Mouse (Mus musculus): ENCODE results near the gene Il1b. TPM values are rescaled to one million over a fixed set of nuclear protein-coding genes. Genes with fewer than 3 reads are reported as not detected.

Gene Il1b
- polyA plus RNA-seq, 1 experiment: not detected

DNA sequence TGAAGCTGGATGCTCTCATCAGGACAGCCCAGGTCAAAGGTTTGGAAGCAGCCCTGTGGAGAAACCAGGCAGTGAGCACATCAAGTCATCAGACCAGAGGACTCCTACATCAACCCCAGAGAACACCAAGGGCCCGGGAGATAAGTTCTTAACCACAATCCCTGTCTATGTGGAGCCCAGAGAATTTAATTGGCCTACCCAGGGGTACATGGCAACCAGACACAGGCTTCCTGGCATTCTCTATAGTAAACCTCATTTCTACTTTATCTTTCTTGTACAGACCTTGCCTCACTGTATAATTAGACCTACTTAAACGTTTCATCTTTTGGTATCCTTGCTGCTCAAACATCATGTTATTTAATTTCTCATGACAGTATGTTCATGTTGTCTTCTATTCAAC lies 2.8 kb downstream of the Il1b start:
- Histone ChIP-seq H3K27me3 (ENCODE audit: control insufficient read depth, insufficient read depth, low read length, poor library complexity, severe bottlenecking) (no peaks in the 10 kb centered on the region), H3K27ac (ENCODE audit: insufficient read depth, low read length) (no peak overlapping the region), H3K36me3 (ENCODE audit: control insufficient read depth, insufficient read depth, low read length, poor library complexity, severe bottlenecking) (no peaks in the 10 kb centered on the region), H3K4me3 (ENCODE audit: low read depth, low read length) (no peak overlapping the region), H3K9ac (ENCODE audit: low read depth, poor library complexity, severe bottlenecking) (no peak overlapping the region), H3K4me1 (ENCODE audit: control insufficient read depth, insufficient read depth, low read length) (no peaks in the 10 kb centered on the region), H3K9me3 (replicated peaks; ENCODE audit: control insufficient read depth, insufficient read depth, low read length, poor library complexity, severe bottlenecking) (no peaks in the 10 kb centered on the region)
- TF ChIP-seq EP300 (IDR thresholded peaks at IDR 0.05; ENCODE audit: insufficient read depth, low read depth, low read length): no peak
- TF ChIP-seq CTCF (IDR thresholded peaks at IDR 0.05; ENCODE audit: low read depth, low read length): no peak
- no peak for TF ChIP-seq POLR2A (IDR thresholded peaks at IDR 0.05; ENCODE audit: insufficient read depth, low read length)

DNA sequence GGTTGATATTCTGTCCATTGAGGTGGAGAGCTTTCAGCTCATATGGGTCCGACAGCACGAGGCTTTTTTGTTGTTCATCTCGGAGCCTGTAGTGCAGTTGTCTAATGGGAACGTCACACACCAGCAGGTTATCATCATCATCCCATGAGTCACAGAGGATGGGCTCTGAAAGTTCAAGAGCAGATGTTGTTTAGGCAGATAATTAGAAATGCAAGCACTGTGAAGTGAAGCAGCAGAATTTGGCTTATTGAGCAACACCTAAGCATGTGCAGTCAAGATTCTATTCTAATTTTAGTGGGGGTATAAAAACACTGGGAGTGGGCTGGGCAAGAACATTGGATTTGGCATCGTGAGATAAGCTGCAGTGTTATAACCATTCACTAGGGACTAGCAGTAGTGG lies 3.7 kb downstream of the Il1b start:
- Histone ChIP-seq H3K27me3 (ENCODE audit: control insufficient read depth, insufficient read depth, low read length, poor library complexity, severe bottlenecking) (no peaks in the 10 kb centered on the region), H3K9me3 (replicated peaks; ENCODE audit: control insufficient read depth, insufficient read depth, low read length, poor library complexity, severe bottlenecking) (no peaks in the 10 kb centered on the region), H3K36me3 (ENCODE audit: control insufficient read depth, insufficient read depth, low read length, poor library complexity, severe bottlenecking) (no peaks in the 10 kb centered on the region), H3K4me1 (ENCODE audit: control insufficient read depth, insufficient read depth, low read length) (no peaks in the 10 kb centered on the region), H3K4me3 (ENCODE audit: low read depth, low read length) (no peak overlapping the region), H3K27ac (ENCODE audit: insufficient read depth, low read length) (no peak overlapping the region), H3K9ac (ENCODE audit: low read depth, poor library complexity, severe bottlenecking) (no peak overlapping the region)
- TF ChIP-seq CTCF (IDR thresholded peaks at IDR 0.05; ENCODE audit: low read depth, low read length) (no peak), POLR2A (IDR thresholded peaks at IDR 0.05; ENCODE audit: insufficient read depth, low read length) (no peak), EP300 (IDR thresholded peaks at IDR 0.05; ENCODE audit: insufficient read depth, low read depth, low read length) (no peak)

DNA sequence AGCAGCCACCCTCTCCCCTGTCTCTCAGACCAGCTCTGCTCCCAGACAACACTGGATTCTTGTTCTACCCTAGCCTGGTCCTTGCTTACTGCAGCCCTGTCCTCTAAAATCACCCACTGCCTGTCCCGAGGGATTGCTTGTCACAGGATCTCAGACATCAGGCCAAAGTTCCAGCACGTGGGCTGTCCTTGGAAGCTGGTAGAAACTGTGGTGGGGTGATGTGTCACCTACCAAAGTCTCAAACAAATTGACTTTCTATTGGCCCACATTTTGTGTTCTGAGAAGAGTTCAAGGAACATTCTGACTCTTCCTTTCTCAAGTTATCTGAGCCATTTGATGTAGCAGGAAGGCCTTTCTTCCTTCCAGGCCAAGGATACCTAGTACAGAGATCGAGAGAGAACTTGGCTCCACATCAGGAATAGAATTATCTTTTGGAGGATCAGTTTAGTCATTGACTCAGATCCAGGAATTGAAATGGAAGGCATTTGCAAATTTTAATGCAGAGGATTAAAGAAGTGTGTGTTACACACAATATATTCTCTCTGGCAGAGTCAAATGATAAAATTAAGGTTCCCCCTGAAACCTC lies 9.9 kb downstream of the Il1b start:
- Histone ChIP-seq H3K9ac (ENCODE audit: low read depth, poor library complexity, severe bottlenecking) (no peak overlapping the region), H3K9me3 (replicated peaks; ENCODE audit: control insufficient read depth, insufficient read depth, low read length, poor library complexity, severe bottlenecking) (no peaks in the 10 kb centered on the region; the same call in 1 of the 2 replicates), H3K4me1 (ENCODE audit: control insufficient read depth, insufficient read depth, low read length) (no peaks in the 10 kb centered on the region), H3K27me3 (ENCODE audit: control insufficient read depth, insufficient read depth, low read length, poor library complexity, severe bottlenecking) (no peaks in the 10 kb centered on the region), H3K27ac (ENCODE audit: insufficient read depth, low read length) (no peak overlapping the region), H3K36me3 (ENCODE audit: control insufficient read depth, insufficient read depth, low read length, poor library complexity, severe bottlenecking) (no peaks in the 10 kb centered on the region), H3K4me3 (ENCODE audit: low read depth, low read length) (no peak overlapping the region)
- TF ChIP-seq POLR2A (IDR thresholded peaks at IDR 0.05; ENCODE audit: insufficient read depth, low read length): no peak
- TF ChIP-seq EP300 (IDR thresholded peaks at IDR 0.05; ENCODE audit: insufficient read depth, low read depth, low read length): no peak
- TF ChIP-seq CTCF (IDR thresholded peaks at IDR 0.05; ENCODE audit: low read depth, low read length): no peak

DNA sequence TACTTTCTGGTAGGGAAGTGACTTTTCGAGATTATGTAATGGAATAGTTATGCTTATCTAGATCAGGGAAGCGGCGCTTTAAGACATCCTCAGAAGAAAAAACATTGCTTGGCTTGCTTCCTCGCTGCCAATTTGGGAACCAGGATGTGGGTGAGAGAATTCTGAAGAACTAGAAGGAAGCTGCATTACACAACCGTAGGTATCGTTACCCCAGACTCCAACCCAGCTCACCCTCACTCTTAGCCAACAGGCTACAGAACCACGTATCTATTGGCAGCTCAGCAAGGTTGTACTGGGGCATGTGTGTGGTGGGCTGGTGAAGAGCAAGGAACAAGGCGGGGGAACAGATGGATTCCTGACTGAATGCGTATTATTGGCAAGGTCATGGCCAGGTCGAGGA lies 10.7 kb downstream of the Il1b start:
- Histone ChIP-seq H3K9me3 (replicated peaks; ENCODE audit: control insufficient read depth, insufficient read depth, low read length, poor library complexity, severe bottlenecking) (no peaks in the 10 kb centered on the region; the same call in 1 of the 2 replicates), H3K27me3 (ENCODE audit: control insufficient read depth, insufficient read depth, low read length, poor library complexity, severe bottlenecking) (no peaks in the 10 kb centered on the region), H3K27ac (ENCODE audit: insufficient read depth, low read length) (no peak overlapping the region), H3K36me3 (ENCODE audit: control insufficient read depth, insufficient read depth, low read length, poor library complexity, severe bottlenecking) (no peaks in the 10 kb centered on the region), H3K9ac (ENCODE audit: low read depth, poor library complexity, severe bottlenecking) (no peak overlapping the region), H3K4me3 (ENCODE audit: low read depth, low read length) (no peak overlapping the region), H3K4me1 (ENCODE audit: control insufficient read depth, insufficient read depth, low read length) (no peaks in the 10 kb centered on the region)
- no peak for TF ChIP-seq POLR2A (IDR thresholded peaks at IDR 0.05; ENCODE audit: insufficient read depth, low read length)
- TF ChIP-seq CTCF (IDR thresholded peaks at IDR 0.05; ENCODE audit: low read depth, low read length): no peak
- no peak for TF ChIP-seq EP300 (IDR thresholded peaks at IDR 0.05; ENCODE audit: insufficient read depth, low read depth, low read length)

DNA sequence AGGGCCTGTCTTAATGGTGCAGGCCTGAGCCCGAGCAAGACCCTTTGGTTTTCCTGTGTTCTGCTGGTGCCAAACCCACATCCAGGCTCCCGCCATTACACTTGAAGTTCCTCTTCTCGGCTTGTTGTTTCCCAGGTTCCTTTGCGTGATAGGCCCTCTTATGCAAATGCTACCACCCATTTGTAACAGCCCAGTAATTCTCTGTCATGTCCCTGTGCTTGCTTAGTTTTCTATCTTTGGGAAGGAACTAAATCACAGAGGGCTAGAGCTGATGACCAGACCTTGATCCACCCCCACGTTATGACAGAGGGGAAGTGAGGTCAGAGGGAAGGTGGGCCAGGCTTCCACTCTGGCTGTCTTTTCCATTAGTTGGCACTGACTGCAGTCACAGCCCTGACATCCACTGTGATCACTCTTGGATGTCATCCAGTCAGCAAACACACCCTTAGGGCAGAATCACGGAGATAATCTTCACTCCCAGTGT lies 32.8 kb downstream of the Il1b start:
- H3K27me3 ChIP-seq (ENCODE audit: control insufficient read depth, insufficient read depth, low read length, poor library complexity, severe bottlenecking): no peaks in the 10 kb centered on the region
- H3K9me3 ChIP-seq (replicated peaks; ENCODE audit: control insufficient read depth, insufficient read depth, low read length, poor library complexity, severe bottlenecking): peaks cover 4% of the 10 kb centered on the region
- no peak overlapping the region for H3K27ac ChIP-seq (ENCODE audit: insufficient read depth, low read length)
- no peak overlapping the region for H3K4me3 ChIP-seq (ENCODE audit: low read depth, low read length)
- TF ChIP-seq POLR2A (IDR thresholded peaks at IDR 0.05; ENCODE audit: insufficient read depth, low read length): no peak
- no peak for TF ChIP-seq EP300 (IDR thresholded peaks at IDR 0.05; ENCODE audit: insufficient read depth, low read depth, low read length)
- no peak for TF ChIP-seq CTCF (IDR thresholded peaks at IDR 0.05; ENCODE audit: low read depth, low read length)
- H3K9ac ChIP-seq (ENCODE audit: low read depth, poor library complexity, severe bottlenecking): no peak overlapping the region
- H3K4me1 ChIP-seq (ENCODE audit: control insufficient read depth, insufficient read depth, low read length): peaks cover 3% of the 10 kb centered on the region
- H3K36me3 ChIP-seq (ENCODE audit: control insufficient read depth, insufficient read depth, low read length, poor library complexity, severe bottlenecking): no peaks in the 10 kb centered on the region

DNA sequence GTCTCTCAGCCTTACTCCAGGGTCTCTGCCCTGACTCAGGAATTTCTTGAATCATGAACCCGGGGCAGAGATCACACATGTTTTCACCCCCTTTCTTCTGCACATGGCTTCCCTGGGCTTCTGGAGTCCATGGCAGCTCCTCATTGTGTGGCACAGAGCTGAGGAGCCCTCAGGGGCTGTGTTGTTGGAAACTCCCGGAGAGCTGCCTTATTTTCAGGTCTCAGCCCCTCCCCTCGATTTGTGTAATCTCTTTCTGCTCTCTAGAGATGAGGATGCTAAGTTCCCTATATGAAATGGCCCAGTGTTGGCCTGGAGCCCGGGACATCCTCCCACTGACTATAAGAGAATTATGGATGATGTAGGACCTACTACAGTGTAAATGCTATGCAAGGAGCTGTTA lies 37.5 kb downstream of the Il1b start:
- no peaks in the 10 kb centered on the region for H3K36me3 ChIP-seq (ENCODE audit: control insufficient read depth, insufficient read depth, low read length, poor library complexity, severe bottlenecking)
- no peaks in the 10 kb centered on the region for H3K27me3 ChIP-seq (ENCODE audit: control insufficient read depth, insufficient read depth, low read length, poor library complexity, severe bottlenecking)
- no peak overlapping the region for H3K4me3 ChIP-seq (ENCODE audit: low read depth, low read length)
- H3K27ac ChIP-seq (ENCODE audit: insufficient read depth, low read length): no peak overlapping the region
- H3K9me3 ChIP-seq (replicated peaks; ENCODE audit: control insufficient read depth, insufficient read depth, low read length, poor library complexity, severe bottlenecking): no peaks in the 10 kb centered on the region
- H3K4me1 ChIP-seq (ENCODE audit: control insufficient read depth, insufficient read depth, low read length): peaks cover 3% of the 10 kb centered on the region
- no peak overlapping the region for H3K9ac ChIP-seq (ENCODE audit: low read depth, poor library complexity, severe bottlenecking)
- TF ChIP-seq POLR2A (IDR thresholded peaks at IDR 0.05; ENCODE audit: insufficient read depth, low read length) (no peak), CTCF (IDR thresholded peaks at IDR 0.05; ENCODE audit: low read depth, low read length) (no peak), EP300 (IDR thresholded peaks at IDR 0.05; ENCODE audit: insufficient read depth, low read depth, low read length) (no peak)

All from ES-Bruce4 (cell line).